ENCODE assay signal across 8 mouse cellular contexts in genomic region chr19:6278439-6279073, GRCm38 (mm10). TPM values are rescaled to one million over a fixed set of nuclear protein-coding genes. Genes with fewer than 3 reads are reported as not detected.
A peak's percentile ranks its signal among the peaks of the same experiment; 100 is the strongest.
DNase-seq lines count a peak whose midpoint lies in the region; ATAC-seq and TF ChIP-seq lines count a peak whose summit lies in the region.

No protein-coding gene starts in this region.

- peak overlapping the region; percentile 94 for H3K4me2 ChIP-seq in forebrain, embryonic 13.5 days
- H3K4me2 ChIP-seq in liver, embryonic 14.5 days (ENCODE audit: low read depth) = peak overlapping the region; percentile 97

- H3K9me3 ChIP-seq in forebrain, embryonic 13.5 days (replicated peaks) = no peaks in the 10 kb centered on the region
- H3K9me3 ChIP-seq in liver, embryonic 14.5 days (ENCODE audit: control insufficient read depth, low read length) = no peaks in the 10 kb centered on the region

- no peak for TF ChIP-seq EP300 in liver, embryonic 14.5 days (IDR thresholded peaks at IDR 0.05; ENCODE audit: low read depth)

- H3K4me1 ChIP-seq in forebrain, embryonic 13.5 days = peaks cover 37% of the 10 kb centered on the region
- peaks cover 56 to 66% of the 10 kb centered on the region in 2 experiments for H3K4me1 ChIP-seq in liver, embryonic 14.5 days (replicated peaks; ENCODE audit: control insufficient read depth in 2 of 2, insufficient read depth in 2 of 2, low read length in 1 of 2)

- H3K27ac ChIP-seq in left cerebral cortex, adult 2 months = peak overlapping the region; percentile 20
- H3K27ac ChIP-seq in forebrain, embryonic 13.5 days = no peak overlapping the region
- H3K27ac ChIP-seq in liver, embryonic 14.5 days = peak overlapping the region; percentile 64

- peaks cover 40% of the 10 kb centered on the region for H3K36me3 ChIP-seq in forebrain, embryonic 13.5 days (ENCODE audit: poor library complexity, severe bottlenecking)
- peaks cover 40% of the 10 kb centered on the region for H3K36me3 ChIP-seq in liver, embryonic 14.5 days (replicated peaks; ENCODE audit: control insufficient read depth, insufficient read depth, low read depth)
- H3K36me3 ChIP-seq in splenic B cell, adult 2 months (ENCODE audit: control insufficient read depth, insufficient read depth, low read length, poor library complexity, severe bottlenecking) = peaks cover 9% of the 10 kb centered on the region

- 50% methylated on average over 6 of the region's 6 CpGs for WGBS in forebrain, embryonic 13.5 days
- WGBS in liver, embryonic 14.5 days (ENCODE audit: insufficient replicate concordance) = 32% methylated on average over 6 of the region's 6 CpGs

- no peak for TF ChIP-seq CTCF in left cerebral cortex, adult 2 months (IDR thresholded peaks at IDR 0.05)
- TF ChIP-seq CTCF in liver, embryonic 14.5 days (IDR thresholded peaks at IDR 0.05; ENCODE audit: low read depth) = 0 out of 2 replicates have a peak, but pooled peaks have one; percentile 11

- DNase-seq in left cerebral cortex, adult 2 months (ENCODE audit: extremely low spot score in 1 of 2, low spot score in 2 of 2) = no peak
- DNase-seq in left cerebral cortex, adult 9 months (ENCODE audit: low spot score in 2 of 2) = no peak
- no peak for DNase-seq in liver, embryonic 14.5 days (ENCODE audit: low read depth in 3 of 3, low spot score in 3 of 3)
- DNase-seq in splenic B cell, adult 2 months (ENCODE audit: low read depth, low spot score) = peak; percentile 55
- DNase-seq in left cerebral cortex, adult 11 months (ENCODE audit: low spot score) = no peak
- no peak for DNase-seq in left cerebral cortex, postnatal 4 days
- no peak for DNase-seq in MN1 (ENCODE audit: low spot score)

- H3K9ac ChIP-seq in forebrain, embryonic 13.5 days = peak overlapping the region; percentile 85
- peak overlapping the region; percentile 80 for H3K9ac ChIP-seq in liver, embryonic 14.5 days (replicated peaks)

- ATAC-seq in forebrain, embryonic 13.5 days = no peak
- ATAC-seq in liver, embryonic 14.5 days (ENCODE audit: insufficient read depth) = no peak

- peak overlapping the region; percentile 80 for H3K4me3 ChIP-seq in left cerebral cortex, adult 2 months
- H3K4me3 ChIP-seq in forebrain, embryonic 13.5 days = peak overlapping the region; percentile 86
- peak overlapping the region; percentile 69 to 77 for H3K4me3 ChIP-seq in liver, embryonic 14.5 days (ENCODE audit: insufficient read depth in 1 of 2, low read depth in 2 of 2, low read length in 2 of 2)

- intact Hi-C loops in left cerebral cortex, adult 2 months (cut with DNase I) = no loop called here
- intact Hi-C loops in left cerebral cortex, postnatal 4 days (cut with DNase I) = no loop called here

- H3K27me3 ChIP-seq in forebrain, embryonic 13.5 days = no peaks in the 10 kb centered on the region
- no peaks in the 10 kb centered on the region for H3K27me3 ChIP-seq in liver, embryonic 14.5 days (ENCODE audit: control insufficient read depth, insufficient read depth, low read length)
- H3K27me3 ChIP-seq in splenic B cell, adult 2 months (ENCODE audit: control insufficient read depth, insufficient read depth, low read length, poor library complexity, severe bottlenecking) = no peaks in the 10 kb centered on the region

RNA-seq across cellular contexts. Expression of gene Ehd1, which starts 2.0 kb away (rescaled TPM):
- 10 to 100 TPM; 36.4 to 43.5 TPM for total RNA-seq in left cerebral cortex, adult 2 months (2021)
- polyA plus RNA-seq in forebrain, embryonic 13.5 days (2015; fragmentation: Nextera tagmentation; extraction: Ambion mirVana) = 74.3 and 75.6 TPM in 2 replicates
- 65.3 and 81.6 TPM in 2 replicates for polyA plus RNA-seq in liver, embryonic 14.5 days (2012; rRNA removed)
- polyA plus RNA-seq in liver, embryonic 14.5 days (2014; fragmentation: Nextera tagmentation; extraction: Ambion mirVana) = 38.0 and 49.6 TPM in 2 replicates
- 10 to 100 TPM; 87.1 to 87.7 TPM for total RNA-seq in left cerebral cortex, postnatal 4 days (2021)

RNA-seq across cellular contexts. Expression of gene Cdc42bpg, which starts 27.7 kb away (rescaled TPM):
- 1 to 10 TPM; 3.4 to 4.1 TPM for total RNA-seq in left cerebral cortex, adult 2 months (2021)
- 0.22 and 0.39 TPM in 2 replicates for polyA plus RNA-seq in forebrain, embryonic 13.5 days (2015; fragmentation: Nextera tagmentation; extraction: Ambion mirVana)
- polyA plus RNA-seq in liver, embryonic 14.5 days (2012; rRNA removed) = 2.0 and 2.1 TPM in 2 replicates
- 0.32 and 0.33 TPM in 2 replicates for polyA plus RNA-seq in liver, embryonic 14.5 days (2014; fragmentation: Nextera tagmentation; extraction: Ambion mirVana)
- total RNA-seq in left cerebral cortex, postnatal 4 days (2021) = 1 to 10 TPM; 5.0 to 5.7 TPM

RNA-seq across cellular contexts. Expression of gene Atg2a, which starts 37.1 kb away (rescaled TPM):
- 10 to 100 TPM; 37.4 to 40.1 TPM for total RNA-seq in left cerebral cortex, adult 2 months (2021)
- polyA plus RNA-seq in forebrain, embryonic 13.5 days (2015; fragmentation: Nextera tagmentation; extraction: Ambion mirVana) = 8.9 and 9.7 TPM in 2 replicates
- polyA plus RNA-seq in liver, embryonic 14.5 days (2012; rRNA removed) = 5.0 and 5.4 TPM in 2 replicates
- 4.1 and 4.4 TPM in 2 replicates for polyA plus RNA-seq in liver, embryonic 14.5 days (2014; fragmentation: Nextera tagmentation; extraction: Ambion mirVana)
- total RNA-seq in left cerebral cortex, postnatal 4 days (2021) = 10 to 100 TPM; 29.3 to 29.7 TPM

RNA-seq across cellular contexts. Expression of gene Ppp2r5b, which starts 42.9 kb away (rescaled TPM):
- 100 to 1,000 TPM; 149 to 158 TPM for total RNA-seq in left cerebral cortex, adult 2 months (2021)
- polyA plus RNA-seq in forebrain, embryonic 13.5 days (2015; fragmentation: Nextera tagmentation; extraction: Ambion mirVana) = 53.7 and 58.8 TPM in 2 replicates
- polyA plus RNA-seq in liver, embryonic 14.5 days (2012; rRNA removed) = 3.2 TPM in 2 replicates
- polyA plus RNA-seq in liver, embryonic 14.5 days (2014; fragmentation: Nextera tagmentation; extraction: Ambion mirVana) = 2.4 and 2.5 TPM in 2 replicates
- total RNA-seq in left cerebral cortex, postnatal 4 days (2021) = 100 to 1,000 TPM; 189 to 193 TPM

RNA-seq across cellular contexts. Expression of gene Gpha2, which starts 52.4 kb away (rescaled TPM):
- not detected for total RNA-seq in left cerebral cortex, adult 2 months (2021)
- polyA plus RNA-seq in forebrain, embryonic 13.5 days (2015; fragmentation: Nextera tagmentation; extraction: Ambion mirVana) = 0.31 TPM in 1 of 2 replicates, not detected in the other
- not detected in 2 replicates for polyA plus RNA-seq in liver, embryonic 14.5 days (2012; rRNA removed)
- not detected in 2 replicates for polyA plus RNA-seq in liver, embryonic 14.5 days (2014; fragmentation: Nextera tagmentation; extraction: Ambion mirVana)
- not detected for total RNA-seq in left cerebral cortex, postnatal 4 days (2021)
